ENCODE assay signal across 8 mouse cellular contexts in genomic region chr17:34120180-34120723, GRCm38 (mm10). TPM values are rescaled to one million over a fixed set of nuclear protein-coding genes. Genes with fewer than 3 reads are reported as not detected.
DNase-seq lines count a peak whose midpoint lies in the region; ATAC-seq lines count a peak whose summit lies in the region.

No protein-coding gene starts in this region.

- WGBS in embryonic facial prominence, embryonic 15.5 days: under 1% methylated on average over 40 of the region's 42 CpGs
- WGBS in heart, embryonic 10.5 days: 3% methylated on average over 41 of the region's 42 CpGs
- WGBS in kidney, embryonic 16.5 days: under 1% methylated on average over 29 of the region's 42 CpGs
- under 1% methylated on average over 32 of the region's 42 CpGs for WGBS in liver, embryonic 12.5 days (ENCODE audit: insufficient replicate concordance)
- under 1% methylated on average over 38 of the region's 42 CpGs for WGBS in stomach, embryonic 15.5 days

- H3K27me3 ChIP-seq in erythroblast, embryonic 14.5 days (ENCODE audit: control insufficient read depth): no peaks in the 10 kb centered on the region
- no peaks in the 10 kb centered on the region for H3K27me3 ChIP-seq in embryonic facial prominence, embryonic 15.5 days
- no peaks in the 10 kb centered on the region for H3K27me3 ChIP-seq in heart, embryonic 10.5 days (ENCODE audit: insufficient read depth, poor library complexity, severe bottlenecking)
- H3K27me3 ChIP-seq in kidney, embryonic 16.5 days (ENCODE audit: insufficient read depth, low read length): no peaks in the 10 kb centered on the region
- no peaks in the 10 kb centered on the region for H3K27me3 ChIP-seq in liver, embryonic 12.5 days (replicated peaks)
- no peaks in the 10 kb centered on the region for H3K27me3 ChIP-seq in stomach, embryonic 15.5 days (replicated peaks)

- peak; percentile 90 for DNase-seq in heart, embryonic 10.5 days (ENCODE audit: low spot score)
- peak; percentile 89 for DNase-seq in neural tube, embryonic 10.5 days (ENCODE audit: extremely low spot score, low spot score)

- peak overlapping the region; percentile 91 for H3K9ac ChIP-seq in embryonic facial prominence, embryonic 15.5 days
- peak overlapping the region; percentile 99 for H3K9ac ChIP-seq in kidney, embryonic 16.5 days (replicated peaks; ENCODE audit: low read length)
- peak overlapping the region; percentile 95 for H3K9ac ChIP-seq in liver, embryonic 12.5 days
- peak overlapping the region; percentile 89 for H3K9ac ChIP-seq in stomach, embryonic 15.5 days

- peaks cover 83% of the 10 kb centered on the region for H3K4me1 ChIP-seq in erythroblast, embryonic 14.5 days (ENCODE audit: control insufficient read depth)
- peaks cover 32% of the 10 kb centered on the region for H3K4me1 ChIP-seq in embryonic facial prominence, embryonic 15.5 days
- H3K4me1 ChIP-seq in heart, embryonic 10.5 days: peaks cover 21% of the 10 kb centered on the region
- H3K4me1 ChIP-seq in kidney, embryonic 16.5 days (ENCODE audit: insufficient read depth, low read length): peaks cover 37% of the 10 kb centered on the region
- H3K4me1 ChIP-seq in liver, embryonic 12.5 days: peaks cover 66% of the 10 kb centered on the region
- H3K4me1 ChIP-seq in stomach, embryonic 15.5 days: peaks cover 30% of the 10 kb centered on the region

- ATAC-seq in erythroblast, adult 5-6 weeks (replicated peaks; ENCODE audit: low FRiP score, poor library complexity, severe bottlenecking): no peak
- ATAC-seq in embryonic facial prominence, embryonic 15.5 days (ENCODE audit: insufficient number of reproducible peaks, low FRiP score, low TSS enrichment, low read depth): peak; percentile 30
- peak; percentile 16 for ATAC-seq in kidney, embryonic 16.5 days (ENCODE audit: low FRiP score, low TSS enrichment)
- ATAC-seq in liver, embryonic 12.5 days: no peak
- ATAC-seq in stomach, embryonic 15.5 days (ENCODE audit: insufficient read depth, low FRiP score, low read depth): peak; percentile 23

- peak overlapping the region; percentile 100 for H3K4me3 ChIP-seq in erythroblast, embryonic 14.5 days (replicated peaks)
- H3K4me3 ChIP-seq in embryonic facial prominence, embryonic 15.5 days (replicated peaks): peak overlapping the region; percentile 75
- peak overlapping the region; percentile 83 for H3K4me3 ChIP-seq in heart, embryonic 10.5 days
- H3K4me3 ChIP-seq in kidney, embryonic 16.5 days (ENCODE audit: low read length): peak overlapping the region; percentile 100
- peak overlapping the region; percentile 100 for H3K4me3 ChIP-seq in liver, embryonic 12.5 days
- peak overlapping the region; percentile 80 for H3K4me3 ChIP-seq in stomach, embryonic 15.5 days (replicated peaks)

- H3K27ac ChIP-seq in embryonic facial prominence, embryonic 15.5 days (replicated peaks): peak overlapping the region; percentile 100
- H3K27ac ChIP-seq in heart, embryonic 10.5 days: peak overlapping the region; percentile 98
- peak overlapping the region; percentile 100 for H3K27ac ChIP-seq in kidney, embryonic 16.5 days (ENCODE audit: low read length)
- H3K27ac ChIP-seq in liver, embryonic 12.5 days: peak overlapping the region; percentile 99
- peak overlapping the region; percentile 100 for H3K27ac ChIP-seq in stomach, embryonic 15.5 days

- H3K9me3 ChIP-seq in erythroblast, embryonic 14.5 days (ENCODE audit: control insufficient read depth, low read length): no peaks in the 10 kb centered on the region
- no peaks in the 10 kb centered on the region for H3K9me3 ChIP-seq in embryonic facial prominence, embryonic 15.5 days (replicated peaks)
- H3K9me3 ChIP-seq in heart, embryonic 10.5 days: no peaks in the 10 kb centered on the region
- H3K9me3 ChIP-seq in kidney, embryonic 16.5 days (ENCODE audit: low read length): no peaks in the 10 kb centered on the region
- no peaks in the 10 kb centered on the region for H3K9me3 ChIP-seq in liver, embryonic 12.5 days (replicated peaks)
- H3K9me3 ChIP-seq in stomach, embryonic 15.5 days: no peaks in the 10 kb centered on the region

- H3K36me3 ChIP-seq in erythroblast, embryonic 14.5 days (ENCODE audit: control insufficient read depth): peaks cover 40% of the 10 kb centered on the region
- peaks cover 34% of the 10 kb centered on the region for H3K36me3 ChIP-seq in embryonic facial prominence, embryonic 15.5 days
- H3K36me3 ChIP-seq in heart, embryonic 10.5 days: peaks cover 41% of the 10 kb centered on the region
- peaks cover 33% of the 10 kb centered on the region for H3K36me3 ChIP-seq in kidney, embryonic 16.5 days (ENCODE audit: insufficient read depth, low read length)
- peaks cover 38% of the 10 kb centered on the region for H3K36me3 ChIP-seq in liver, embryonic 12.5 days
- peaks cover 24% of the 10 kb centered on the region for H3K36me3 ChIP-seq in stomach, embryonic 15.5 days

- H3K4me2 ChIP-seq in embryonic facial prominence, embryonic 15.5 days (replicated peaks): peak overlapping the region; percentile 85
- H3K4me2 ChIP-seq in kidney, embryonic 16.5 days (replicated peaks; ENCODE audit: low read depth, low read length): peak overlapping the region; percentile 66
- H3K4me2 ChIP-seq in liver, embryonic 12.5 days: peak overlapping the region; percentile 95
- peak overlapping the region; percentile 71 for H3K4me2 ChIP-seq in stomach, embryonic 15.5 days

RNA-seq across cellular contexts. Expression of gene H2-DMa, which starts 0.9 kb away (rescaled TPM):
- 0.46 and 1.0 TPM in 2 replicates for polyA plus RNA-seq in erythroblast, embryonic 14.5 days (2012)
- total RNA-seq in erythroblast, adult 5-6 weeks (2015; ENCODE audit: low replicate concordance): 15.9 and 37.5 TPM in 2 replicates
- total RNA-seq in erythroblast, adult 5-6 weeks (2017; ENCODE audit: low replicate concordance): 11.7 and 13.3 TPM in 2 replicates
- 14.0 and 15.3 TPM in 2 replicates for polyA plus RNA-seq in embryonic facial prominence, embryonic 15.5 days (2015; fragmentation: Nextera tagmentation; extraction: Ambion mirVana)
- 4.2 and 7.1 TPM in 2 replicates for polyA plus RNA-seq in heart, embryonic 10.5 days (2016; fragmentation: Nextera tagmentation; extraction: Ambion mirVana)
- polyA plus RNA-seq in kidney, embryonic 16.5 days (2015; fragmentation: Nextera tagmentation; extraction: Ambion mirVana): 18.3 and 19.0 TPM in 2 replicates
- 3.1 and 4.3 TPM in 2 replicates for polyA plus RNA-seq in liver, embryonic 12.5 days (2016; fragmentation: Nextera tagmentation; extraction: Ambion mirVana)
- 10.8 and 12.1 TPM in 2 replicates for polyA plus RNA-seq in stomach, embryonic 15.5 days (2015; fragmentation: Nextera tagmentation; extraction: Ambion mirVana)

RNA-seq across cellular contexts. Expression of gene Brd2, which starts 2.2 kb away (rescaled TPM):
- polyA plus RNA-seq in erythroblast, embryonic 14.5 days (2012): 28.3 and 30.4 TPM in 2 replicates
- total RNA-seq in erythroblast, adult 5-6 weeks (2015; ENCODE audit: low replicate concordance): 36.1 and 75.0 TPM in 2 replicates
- 114 and 135 TPM in 2 replicates for total RNA-seq in erythroblast, adult 5-6 weeks (2017; ENCODE audit: low replicate concordance)
- polyA plus RNA-seq in embryonic facial prominence, embryonic 15.5 days (2015; fragmentation: Nextera tagmentation; extraction: Ambion mirVana): 118 and 122 TPM in 2 replicates
- 77.6 and 101 TPM in 2 replicates for polyA plus RNA-seq in heart, embryonic 10.5 days (2016; fragmentation: Nextera tagmentation; extraction: Ambion mirVana)
- 117 and 134 TPM in 2 replicates for polyA plus RNA-seq in kidney, embryonic 16.5 days (2015; fragmentation: Nextera tagmentation; extraction: Ambion mirVana)
- 59.9 and 66.1 TPM in 2 replicates for polyA plus RNA-seq in liver, embryonic 12.5 days (2016; fragmentation: Nextera tagmentation; extraction: Ambion mirVana)
- 98.3 and 107 TPM in 2 replicates for polyA plus RNA-seq in stomach, embryonic 15.5 days (2015; fragmentation: Nextera tagmentation; extraction: Ambion mirVana)

RNA-seq across cellular contexts. Expression of gene H2-DMb2, which starts 22.9 kb away (rescaled TPM):
- polyA plus RNA-seq in erythroblast, embryonic 14.5 days (2012): not detected in 2 replicates
- total RNA-seq in erythroblast, adult 5-6 weeks (2015; ENCODE audit: low replicate concordance): 2.5 TPM in 1 of 2 replicates, not detected in the other
- total RNA-seq in erythroblast, adult 5-6 weeks (2017; ENCODE audit: low replicate concordance): 3.2 and 3.6 TPM in 2 replicates
- polyA plus RNA-seq in embryonic facial prominence, embryonic 15.5 days (2015; fragmentation: Nextera tagmentation; extraction: Ambion mirVana): 0.61 and 0.93 TPM in 2 replicates
- polyA plus RNA-seq in heart, embryonic 10.5 days (2016; fragmentation: Nextera tagmentation; extraction: Ambion mirVana): 0.18 TPM in 1 of 2 replicates, not detected in the other
- polyA plus RNA-seq in kidney, embryonic 16.5 days (2015; fragmentation: Nextera tagmentation; extraction: Ambion mirVana): 24.5 and 30.3 TPM in 2 replicates
- 0.30 and 0.35 TPM in 2 replicates for polyA plus RNA-seq in liver, embryonic 12.5 days (2016; fragmentation: Nextera tagmentation; extraction: Ambion mirVana)
- polyA plus RNA-seq in stomach, embryonic 15.5 days (2015; fragmentation: Nextera tagmentation; extraction: Ambion mirVana): 0.58 and 0.87 TPM in 2 replicates

RNA-seq across cellular contexts. Expression of gene H2-Oa, which starts 28.1 kb away (rescaled TPM):
- polyA plus RNA-seq in erythroblast, embryonic 14.5 days (2012): 0.04 and 0.14 TPM in 2 replicates
- total RNA-seq in erythroblast, adult 5-6 weeks (2015; ENCODE audit: low replicate concordance): 0.84 and 7.9 TPM in 2 replicates
- total RNA-seq in erythroblast, adult 5-6 weeks (2017; ENCODE audit: low replicate concordance): 1.1 TPM in 1 of 2 replicates, not detected in the other
- 0.54 and 0.89 TPM in 2 replicates for polyA plus RNA-seq in embryonic facial prominence, embryonic 15.5 days (2015; fragmentation: Nextera tagmentation; extraction: Ambion mirVana)
- 0.62 and 0.84 TPM in 2 replicates for polyA plus RNA-seq in heart, embryonic 10.5 days (2016; fragmentation: Nextera tagmentation; extraction: Ambion mirVana)
- 0.52 and 0.82 TPM in 2 replicates for polyA plus RNA-seq in kidney, embryonic 16.5 days (2015; fragmentation: Nextera tagmentation; extraction: Ambion mirVana)
- 0.37 and 0.56 TPM in 2 replicates for polyA plus RNA-seq in liver, embryonic 12.5 days (2016; fragmentation: Nextera tagmentation; extraction: Ambion mirVana)
- 0.79 and 1.2 TPM in 2 replicates for polyA plus RNA-seq in stomach, embryonic 15.5 days (2015; fragmentation: Nextera tagmentation; extraction: Ambion mirVana)

RNA-seq across cellular contexts. Expression of gene H2-DMb1, which starts 32.6 kb away (rescaled TPM):
- polyA plus RNA-seq in erythroblast, embryonic 14.5 days (2012): not detected in 2 replicates
- 6.1 and 9.6 TPM in 2 replicates for total RNA-seq in erythroblast, adult 5-6 weeks (2015; ENCODE audit: low replicate concordance)
- 7.1 and 15.8 TPM in 2 replicates for total RNA-seq in erythroblast, adult 5-6 weeks (2017; ENCODE audit: low replicate concordance)
- 3.2 and 3.8 TPM in 2 replicates for polyA plus RNA-seq in embryonic facial prominence, embryonic 15.5 days (2015; fragmentation: Nextera tagmentation; extraction: Ambion mirVana)
- polyA plus RNA-seq in heart, embryonic 10.5 days (2016; fragmentation: Nextera tagmentation; extraction: Ambion mirVana): 0.23 and 0.29 TPM in 2 replicates
- 7.2 and 8.6 TPM in 2 replicates for polyA plus RNA-seq in kidney, embryonic 16.5 days (2015; fragmentation: Nextera tagmentation; extraction: Ambion mirVana)
- 0.21 and 0.45 TPM in 2 replicates for polyA plus RNA-seq in liver, embryonic 12.5 days (2016; fragmentation: Nextera tagmentation; extraction: Ambion mirVana)
- polyA plus RNA-seq in stomach, embryonic 15.5 days (2015; fragmentation: Nextera tagmentation; extraction: Ambion mirVana): 2.2 and 2.8 TPM in 2 replicates

Comparison
In these comparisons a context has a peak if more than half of its experiments do, and no peak if none do; other contexts are left out.
1. ATAC-seq: peak in embryonic facial prominence, embryonic 15.5 days (single experiment), kidney, embryonic 16.5 days (single experiment) and stomach, embryonic 15.5 days (single experiment); none in erythroblast, adult 5-6 weeks (single experiment) and liver, embryonic 12.5 days (single experiment).
2. RNA of gene H2-DMb2, which starts 22.9 kb away (polyA plus RNA-seq): 24.5 to 30.3 TPM in kidney, embryonic 16.5 days; 0.58 to 0.87 TPM in stomach, embryonic 15.5 days, 0.61 to 0.93 TPM in embryonic facial prominence, embryonic 15.5 days, 0.30 to 0.35 TPM in liver, embryonic 12.5 days, 0.18 TPM in heart, embryonic 10.5 days and not detected in erythroblast, embryonic 14.5 days; every median in the first group is over 10 times any median in the second.
3. Peak in every context shown above with its lines, with median percentiles within 50 percentile points of each other: H3K4me3 ChIP-seq, H3K27ac ChIP-seq, H3K4me2 ChIP-seq and H3K9ac ChIP-seq.